Mouse (Mus musculus) small intestine, adult 2 months (tissue): Measurements from ENCODE around the gene Tcf12. TPM values are rescaled to one million over a fixed set of nuclear protein-coding genes. Genes with fewer than 3 reads are reported as not detected.

ENCODE experiments used
- H3K27ac ChIP-seq: fragments of 200-500 bp; 2 replicates; pipeline ENCODE4 v1.5.1; 2012; ENCODE audit warnings: low read depth, low read length, control low read depth, inconsistent platforms; ENCODE audit not compliant: insufficient read depth
- H3K27me3 ChIP-seq: fragments of 200-500 bp; 2 replicates; pipeline ENCODE4 v1.6.1; 2012; ENCODE audit warnings: mild to moderate bottlenecking, moderate library complexity, low read length, inconsistent platforms; ENCODE audit not compliant: control insufficient read depth, insufficient read depth
- H3K36me3 ChIP-seq: fragments of 200-500 bp; 2 replicates; pipeline ENCODE4 v1.6.1; 2012; ENCODE audit warnings: mild to moderate bottlenecking, low read length, control low read depth, inconsistent platforms; ENCODE audit not compliant: control insufficient read depth, insufficient read depth
- H3K4me1 ChIP-seq: fragments of 200-500 bp; 2 replicates; pipeline ENCODE4 v1.6.1; 2012; ENCODE audit warnings: low read length, inconsistent platforms, mixed read lengths; ENCODE audit not compliant: control insufficient read depth, insufficient read depth, insufficient read length
- H3K4me3 ChIP-seq: fragments of 200-500 bp; 2 replicates; pipeline ENCODE4 v1.5.1; 2012; ENCODE audit warnings: low read depth, mild to moderate bottlenecking, control low read depth, inconsistent platforms, low read length, moderate library complexity
- CTCF ChIP-seq: fragments of 200-500 bp; IDR thresholded peaks from 2 replicates; pipeline ENCODE4 v1.5.1; 2012; ENCODE audit warnings: low read depth, mild to moderate bottlenecking, control low read depth, inconsistent platforms, low read length, moderate library complexity, mixed read lengths; ENCODE audit not compliant: insufficient replicate concordance, insufficient read length; ENCODE audit errors: extremely low read depth
- POLR2A ChIP-seq: fragments of 200-500 bp; IDR thresholded peaks from 2 replicates; pipeline ENCODE4 v1.6.1; 2012; ENCODE audit warnings: low read depth, mild to moderate bottlenecking, control low read depth, inconsistent platforms, low read length, moderate library complexity
- WGBS: fragments of 180-500 bp; shearing (Covaris S2); methylation state at CpG from one replicate; pipeline ENCODE4 v1.1.7; 2018; 5-methylcytosine and 5-hydroxymethylcytosine counted together
- polyA plus RNA-seq: library from polyadenylated mRNA; depleted of rRNA; stranded (reverse); fragments of >200 nt; gene quantifications from 2 replicates; pipeline ENCODE4 v1.2.3, GENCODE M21; 2012

The Tcf12 gene
- polyA plus RNA-seq, 1 experiment, result 30.2 TPM

GRCm38 (mm10) chr9:71895931-71896724, 215.5 kb downstream of the Tcf12 start:
- 15% methylated on average over 2 of the region's 2 CpGs for WGBS
- peaks cover 2% of the 10 kb centered on the region; the same call in 1 of the 2 replicates for H3K4me1 ChIP-seq
- TF ChIP-seq CTCF, result no peak
- no peak for TF ChIP-seq POLR2A
- peak overlapping the region; percentile 59 for H3K27ac ChIP-seq
- no peaks in the 10 kb centered on the region for H3K27me3 ChIP-seq
- no peaks in the 10 kb centered on the region for H3K36me3 ChIP-seq
- no peak overlapping the region for H3K4me3 ChIP-seq

- H3K4me3 ChIP-seq, result no peak overlapping the region
- no peak for TF ChIP-seq POLR2A
- no peak for TF ChIP-seq CTCF
- no peaks in the 10 kb centered on the region for H3K27me3 ChIP-seq
- peaks cover 2% of the 10 kb centered on the region for H3K4me1 ChIP-seq
- no peak overlapping the region for H3K27ac ChIP-seq
- WGBS, result 83% methylated on average over 7 of the region's 7 CpGs
- H3K36me3 ChIP-seq, result no peaks in the 10 kb centered on the region
These were observed 216.4 kb downstream of the Tcf12 start for GRCm38 (mm10) chr9:71895291-71895690.

- peaks cover 2% of the 10 kb centered on the region for H3K4me1 ChIP-seq
- H3K4me3 ChIP-seq, result no peak overlapping the region
- H3K36me3 ChIP-seq, result no peaks in the 10 kb centered on the region
- TF ChIP-seq CTCF (no peak), POLR2A (no peak)
- H3K27me3 ChIP-seq, result no peaks in the 10 kb centered on the region
- no peak overlapping the region for H3K27ac ChIP-seq
- WGBS, result over 99% methylated on average over 7 of the region's 7 CpGs
These were observed 216.8 kb downstream of the Tcf12 start for GRCm38 (mm10) chr9:71894943-71895286.

- Histone ChIP-seq H3K4me1 (peaks cover 2% of the 10 kb centered on the region), H3K4me3 (no peak overlapping the region), H3K27me3 (no peaks in the 10 kb centered on the region), H3K36me3 (no peaks in the 10 kb centered on the region), H3K27ac (no peak overlapping the region)
- no peak for TF ChIP-seq CTCF
- TF ChIP-seq POLR2A, result no peak
- 89% methylated on average over 11 of the region's 11 CpGs for WGBS
These were observed 217.3 kb downstream of the Tcf12 start for GRCm38 (mm10) chr9:71894246-71894942.

- WGBS, result 66% methylated on average over 5 of the region's 5 CpGs
These were observed 223.2 kb downstream of the Tcf12 start for GRCm38 (mm10) chr9:71888450-71888849.

GRCm38 (mm10) chr9:71880629-71881028, 231.0 kb downstream of the Tcf12 start:
- TF ChIP-seq POLR2A (no peak), CTCF (no peak)
- no peak overlapping the region for H3K27ac ChIP-seq
- whole genome bisulfite sequencing, result 74% methylated on average over 1 of the region's 1 CpGs

More at GRCm38 (mm10) chr9:71888450-71888849, 223.2 kb downstream of the Tcf12 start:
- Histone ChIP-seq H3K4me1 (no peaks in the 10 kb centered on the region; the same call in 1 of the 2 replicates), H3K27ac (no peak overlapping the region), H3K27me3 (no peaks in the 10 kb centered on the region), H3K4me3 (no peak overlapping the region), H3K36me3 (peaks cover 4% of the 10 kb centered on the region)
- TF ChIP-seq CTCF (no peak), POLR2A (no peak)

GRCm38 (mm10) chr9:71879972-71880371, 231.7 kb downstream of the Tcf12 start:
- H3K36me3 ChIP-seq, result peaks cover 21% of the 10 kb centered on the region
- no peak overlapping the region for H3K27ac ChIP-seq
- no peaks in the 10 kb centered on the region; the same call in 1 of the 2 replicates for H3K4me1 ChIP-seq
- WGBS, result 24% methylated on average over 5 of the region's 5 CpGs
- H3K27me3 ChIP-seq, result no peaks in the 10 kb centered on the region
- H3K4me3 ChIP-seq, result no peak overlapping the region
- no peak for TF ChIP-seq CTCF
- no peak for TF ChIP-seq POLR2A

More at GRCm38 (mm10) chr9:71880629-71881028, 231.0 kb downstream of the Tcf12 start:
- H3K27me3 ChIP-seq, result no peaks in the 10 kb centered on the region
- no peaks in the 10 kb centered on the region; the same call in 1 of the 2 replicates for H3K4me1 ChIP-seq
- no peak overlapping the region for H3K4me3 ChIP-seq
- peaks cover 20% of the 10 kb centered on the region for H3K36me3 ChIP-seq
